Mouse (Mus musculus) NIH3T3 (cell line): ENCODE data around the gene Hif3a.

ENCODE experiments used
- DNase-seq: peaks from one replicate; pipeline ENCODE4 v3.0.0-alpha.2; 2012; ENCODE audit warnings: low read depth

Gene Hif3a

DNA sequence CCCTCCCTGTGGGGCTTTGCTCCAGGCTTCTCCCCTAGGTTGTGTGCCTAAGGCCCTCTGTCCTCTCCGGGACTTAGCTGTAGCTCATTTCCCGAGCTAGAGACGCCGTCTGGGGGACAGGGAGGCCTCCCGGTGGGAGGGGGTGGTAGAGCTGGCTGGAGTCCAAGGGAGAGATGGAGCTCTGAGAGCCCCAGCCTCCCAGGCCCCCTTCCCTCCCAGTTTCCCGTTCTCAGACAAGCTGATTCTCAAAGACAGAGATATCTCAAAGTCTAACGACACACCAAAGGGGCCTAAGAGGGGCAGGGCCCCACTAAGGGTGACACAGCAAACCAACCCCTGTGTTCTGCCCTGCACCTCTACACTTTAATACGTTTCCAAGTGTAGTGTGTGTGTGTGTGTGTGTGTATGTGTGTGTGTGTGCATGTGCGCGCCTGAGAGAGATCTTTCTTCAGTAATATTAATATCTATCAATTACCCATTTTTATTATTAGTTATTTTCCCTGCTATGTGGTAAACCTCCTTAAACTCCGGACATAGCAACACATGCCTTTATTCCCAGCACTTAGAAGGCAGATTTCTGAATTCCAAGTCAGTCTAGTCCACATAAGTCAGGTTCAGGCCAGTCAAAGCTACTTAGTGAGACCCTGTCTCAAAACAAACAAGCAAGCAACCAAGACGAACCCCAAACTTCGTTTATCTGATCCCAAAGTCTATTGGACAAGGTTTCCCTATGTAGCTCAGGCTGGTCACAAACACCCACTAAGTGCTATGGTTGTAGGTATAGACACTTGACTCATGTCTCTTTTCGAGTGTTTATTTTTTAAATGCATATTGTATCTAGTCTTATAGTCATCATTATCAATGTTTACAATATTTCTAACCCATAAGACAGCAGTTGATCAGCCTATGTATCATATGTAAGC lies 5.4 kb downstream of the Hif3a start:
- no peak for DNase-seq

DNA sequence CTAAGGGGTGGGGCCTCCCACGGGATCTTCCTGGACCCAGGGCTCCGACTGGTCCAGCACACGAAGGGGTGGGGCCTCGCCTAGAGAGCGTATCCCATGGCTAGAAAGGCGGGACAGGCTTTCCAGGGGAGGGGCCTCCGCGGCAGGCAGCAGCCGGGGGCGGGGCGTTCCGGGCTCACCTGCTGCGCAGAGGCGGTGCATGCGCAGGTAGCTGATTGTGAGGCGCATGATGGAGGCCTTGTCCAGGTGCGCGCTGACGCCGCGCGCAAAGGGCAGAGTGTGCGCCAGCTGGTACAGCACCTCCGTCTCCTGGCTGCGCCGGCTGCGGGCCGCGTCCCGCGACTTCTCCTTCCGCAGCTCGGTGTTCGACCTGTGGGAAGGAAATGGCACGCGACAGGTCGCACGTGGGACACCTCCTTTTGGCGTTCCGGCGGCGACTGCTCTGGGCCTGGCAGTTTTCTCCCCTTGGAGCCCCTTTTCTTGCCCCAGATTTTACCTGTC lies 6.1 kb downstream of the Hif3a start:
- no peak for DNase-seq

DNA sequence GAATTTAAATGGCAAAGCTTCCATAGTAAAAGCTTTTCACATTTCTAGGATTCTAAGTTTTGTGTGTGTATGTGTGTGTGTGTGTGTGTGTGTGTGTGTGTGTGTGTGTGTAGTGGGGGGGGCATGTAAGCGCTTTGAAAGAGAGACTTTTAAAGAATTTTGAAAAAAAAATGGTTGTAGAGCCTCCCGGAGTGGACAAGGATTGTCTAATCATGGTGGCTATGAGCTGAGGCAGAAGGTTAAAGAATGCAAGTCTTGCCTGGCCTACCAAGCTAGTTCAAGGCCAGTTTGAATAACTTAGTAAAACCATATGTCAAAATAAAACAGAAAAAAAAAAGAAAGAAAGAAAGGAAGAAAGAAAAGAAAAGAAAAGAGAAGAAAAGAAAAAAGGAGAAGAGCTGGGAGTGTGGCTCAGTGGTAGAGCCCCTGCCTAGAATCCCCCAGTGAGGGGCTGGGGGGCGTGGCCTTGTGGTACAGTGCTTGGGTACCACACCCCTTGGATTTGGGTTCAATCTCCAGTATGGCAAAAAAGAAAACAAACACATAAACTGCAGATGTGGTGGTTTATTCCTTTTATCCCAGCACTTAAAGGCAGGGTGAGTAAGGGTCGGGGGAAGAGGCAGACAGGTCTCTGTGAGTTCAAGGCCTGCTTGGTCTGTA lies 6.8 kb downstream of the Hif3a start:
- no peak for DNase-seq

DNA sequence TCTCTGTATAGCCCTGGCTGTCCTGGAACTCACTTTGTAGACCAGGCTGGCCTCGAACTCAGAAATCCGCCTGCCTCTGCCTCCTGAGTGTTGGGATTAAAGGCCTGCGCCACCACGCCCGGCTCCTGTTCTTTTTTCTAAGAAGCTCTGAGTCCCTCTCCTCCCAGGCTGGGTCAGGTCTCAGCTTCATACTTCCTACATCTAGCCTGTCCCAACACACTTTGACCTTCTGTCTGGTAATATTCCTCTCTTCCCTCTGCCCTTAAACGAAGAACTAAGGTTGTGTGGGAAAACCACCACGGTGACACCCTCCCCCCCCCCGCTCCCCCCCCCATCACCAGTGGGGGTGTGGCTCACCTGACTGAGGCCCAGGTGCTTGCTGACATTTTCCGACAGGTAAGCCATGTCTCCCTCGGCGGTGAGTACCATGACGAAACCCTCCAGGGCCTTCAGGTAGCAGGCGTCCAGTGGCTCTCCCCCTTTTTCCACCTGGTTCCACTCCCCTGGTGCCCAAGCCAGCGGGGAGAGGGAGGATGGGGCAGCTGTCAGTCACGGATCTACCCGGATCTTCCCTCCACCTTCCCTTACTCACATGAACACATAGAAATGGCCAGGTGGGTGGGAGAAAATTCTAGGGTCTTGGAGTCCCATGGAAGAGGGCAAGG lies 7.8 kb downstream of the Hif3a start:
- DNase-seq, result no peak

DNA sequence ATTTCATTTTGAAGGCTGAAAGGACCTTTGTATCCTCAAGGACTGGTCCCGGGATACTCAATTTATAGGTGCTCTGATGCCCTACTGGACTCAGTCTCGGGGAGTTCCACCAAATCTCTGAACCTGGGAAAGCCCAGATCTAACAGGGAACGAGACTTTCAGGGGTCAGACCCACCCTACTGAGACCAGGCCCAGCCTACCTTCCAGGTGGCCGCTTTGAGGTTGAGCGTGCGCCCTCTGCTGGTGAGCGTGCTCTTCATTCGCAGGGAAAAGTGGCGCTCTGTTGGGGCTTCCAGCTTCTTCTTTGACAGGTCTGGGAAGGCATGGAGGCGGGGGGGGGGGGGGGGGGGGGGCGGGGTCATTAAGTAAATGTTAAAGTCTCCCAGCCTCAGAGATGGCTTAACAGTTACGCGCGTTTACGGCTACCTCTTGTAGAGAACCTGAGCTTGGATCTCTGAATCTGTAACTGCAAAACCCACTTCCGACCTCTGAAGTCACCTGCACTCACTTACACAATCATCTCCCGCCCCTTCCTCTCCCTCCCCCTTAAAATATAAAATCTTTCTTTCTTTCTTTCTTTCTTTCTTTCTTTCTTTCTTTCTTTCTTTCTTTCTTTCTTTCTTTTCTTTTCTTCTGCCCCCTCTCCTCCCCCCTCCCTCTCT lies 11.2 kb downstream of the Hif3a start:
- peak; percentile 65 for DNase-seq

DNA sequence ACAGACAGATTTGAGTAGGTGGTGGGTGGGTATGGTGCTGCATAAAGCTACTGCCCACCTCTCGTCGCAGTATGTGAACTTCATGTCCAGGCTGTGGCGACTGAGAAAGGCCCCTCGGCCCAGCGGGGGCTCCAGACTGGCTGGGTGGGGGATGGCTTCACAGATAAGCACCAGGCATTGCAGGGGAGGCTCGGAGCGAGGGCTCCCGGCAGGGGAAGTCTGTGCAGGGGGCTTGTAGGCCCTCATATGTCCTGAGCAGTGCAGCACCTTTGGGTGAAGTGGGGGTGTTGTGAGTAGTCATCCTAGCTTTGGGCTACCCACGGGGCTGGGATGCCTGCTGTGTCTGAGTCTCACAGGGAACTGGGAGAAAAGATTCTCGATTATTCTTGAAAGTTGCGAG lies 11.7 kb downstream of the Hif3a start:
- no peak for DNase-seq

DNA sequence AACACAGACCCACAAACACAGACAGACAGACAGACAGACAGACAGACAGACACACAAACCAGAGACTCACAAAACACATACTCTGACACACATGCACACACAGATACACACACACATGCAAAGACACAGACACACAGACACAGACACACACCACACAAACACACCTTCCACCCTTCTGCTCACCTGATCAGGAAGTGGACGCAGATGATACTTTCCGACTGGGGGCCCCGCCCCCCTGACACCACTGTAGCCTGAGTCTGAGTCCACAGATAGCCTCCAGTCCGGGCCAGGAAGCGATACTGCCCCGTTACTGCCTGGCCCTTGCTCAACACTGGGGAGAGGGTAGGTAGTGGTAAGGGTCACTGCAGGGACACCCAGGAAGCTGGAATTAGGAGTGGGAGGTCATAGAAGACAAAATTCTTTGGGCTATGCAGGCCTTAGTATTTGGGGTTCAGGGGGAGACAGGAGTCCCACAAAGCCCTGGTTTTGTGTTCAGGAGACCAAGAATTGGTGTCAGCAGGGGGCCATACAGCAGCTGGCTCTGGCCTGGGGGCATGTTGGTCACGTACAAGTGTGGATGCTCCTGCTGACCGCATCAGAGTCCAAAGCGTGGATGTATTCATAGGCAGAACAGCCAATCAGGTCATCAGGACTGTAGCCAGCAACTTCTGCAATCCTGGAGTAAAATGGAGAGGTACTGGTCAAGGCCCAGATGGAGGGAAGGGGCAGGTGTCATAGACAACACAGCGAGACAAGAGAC lies 13.6 kb downstream of the Hif3a start:
- DNase-seq, result no peak

DNA sequence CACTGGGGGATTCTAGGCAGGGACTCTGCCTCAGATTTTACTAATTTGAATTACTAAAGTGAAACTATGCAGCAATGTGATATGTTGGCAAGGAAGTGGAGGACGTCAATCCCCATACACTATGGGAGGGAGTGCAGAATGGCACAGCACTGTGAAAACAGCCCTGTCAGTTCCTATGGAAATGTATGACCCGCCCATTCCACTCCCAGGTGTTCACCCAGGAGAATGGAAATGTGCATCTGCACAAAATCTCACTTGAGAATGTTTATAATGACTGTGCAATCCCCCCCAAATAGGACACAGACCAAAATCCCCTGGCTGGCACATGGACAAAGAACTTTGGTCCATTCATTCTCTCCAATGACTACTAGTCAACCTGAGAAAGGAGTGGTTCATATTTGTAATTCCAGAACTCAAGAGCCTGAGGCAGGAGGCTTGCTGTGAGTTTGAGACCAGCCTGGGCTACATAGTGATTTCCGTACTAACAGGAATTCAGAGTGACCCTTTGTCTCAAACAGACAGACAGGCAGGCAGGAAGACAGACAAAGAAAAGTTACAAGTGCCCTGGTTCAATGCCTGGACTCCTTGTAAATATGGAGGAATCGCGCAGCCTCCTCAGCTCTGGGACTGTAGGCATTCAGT lies 15.1 kb downstream of the Hif3a start:
- no peak for DNase-seq

DNA sequence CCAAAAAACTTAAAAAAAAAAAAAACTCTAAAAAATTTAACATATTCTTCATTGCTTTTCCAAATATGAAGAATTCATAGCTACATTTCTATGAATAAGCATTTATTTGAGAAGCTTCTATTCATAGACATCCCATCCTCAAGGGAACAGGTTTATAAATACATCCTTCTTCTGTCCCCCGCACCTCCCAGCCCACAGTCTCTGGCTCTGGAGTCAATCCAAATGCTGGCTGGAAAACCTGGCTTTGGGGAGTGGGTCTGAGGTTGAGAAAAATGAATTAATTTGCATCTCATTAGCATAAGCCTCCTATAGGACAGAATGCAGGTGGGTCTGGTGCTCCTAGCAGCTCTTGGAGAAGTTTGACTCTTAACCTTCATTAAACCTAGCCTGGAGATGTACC lies 16.5 kb downstream of the Hif3a start:
- DNase-seq, result no peak

DNA sequence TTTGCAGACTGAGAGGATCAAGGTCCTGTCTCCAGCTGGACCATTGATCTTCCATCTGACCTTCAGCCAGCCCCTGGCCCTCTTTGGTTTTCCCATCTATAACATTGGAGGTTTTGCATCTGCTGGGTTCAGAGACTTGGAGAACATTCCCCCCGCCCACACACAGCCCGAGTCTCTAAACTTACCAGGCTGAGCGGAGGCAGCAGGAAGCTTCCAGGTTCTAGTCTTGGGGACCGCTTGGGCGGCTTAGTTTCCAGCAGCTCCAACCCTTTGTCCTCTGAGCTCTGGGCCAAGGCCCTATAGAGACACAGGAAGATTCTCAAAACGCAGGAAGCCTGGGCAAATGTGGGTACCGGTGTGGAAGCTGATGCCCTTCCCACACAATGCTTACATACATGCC lies 22.9 kb downstream of the Hif3a start:
- DNase-seq, result no peak

DNA sequence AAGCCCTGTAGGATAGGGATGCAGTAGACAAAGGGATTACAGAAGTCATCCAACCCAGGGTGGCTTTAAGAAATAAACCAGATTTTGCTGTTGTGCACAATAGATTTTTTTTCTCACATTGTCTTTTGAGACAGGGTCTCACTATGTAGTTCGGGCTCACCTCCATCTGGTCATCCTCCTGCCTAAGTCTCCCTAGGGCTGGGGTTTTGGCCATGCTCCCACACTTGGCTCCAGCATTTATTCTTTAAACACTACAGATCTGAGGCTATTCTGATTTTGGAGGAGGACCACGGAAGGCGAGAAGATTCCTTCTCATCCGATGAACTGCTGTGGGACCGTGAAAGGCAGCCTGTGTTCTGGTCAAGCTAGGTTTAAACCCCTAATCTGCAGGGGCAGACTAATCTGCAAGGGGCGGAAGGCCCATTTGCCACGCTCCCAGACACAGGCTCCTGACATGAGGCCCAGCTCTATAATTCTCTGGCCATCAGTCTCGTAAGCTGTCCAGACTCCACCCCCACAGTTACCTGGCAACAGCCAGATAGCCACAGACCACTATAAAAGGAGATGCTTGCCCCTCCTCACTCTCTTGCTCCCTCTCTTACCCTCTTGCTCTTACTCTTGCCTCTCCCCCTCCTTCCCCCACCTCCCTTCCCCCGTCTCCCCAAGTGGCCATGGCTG lies 24.1 kb downstream of the Hif3a start:
- DNase-seq, result no peak

DNA sequence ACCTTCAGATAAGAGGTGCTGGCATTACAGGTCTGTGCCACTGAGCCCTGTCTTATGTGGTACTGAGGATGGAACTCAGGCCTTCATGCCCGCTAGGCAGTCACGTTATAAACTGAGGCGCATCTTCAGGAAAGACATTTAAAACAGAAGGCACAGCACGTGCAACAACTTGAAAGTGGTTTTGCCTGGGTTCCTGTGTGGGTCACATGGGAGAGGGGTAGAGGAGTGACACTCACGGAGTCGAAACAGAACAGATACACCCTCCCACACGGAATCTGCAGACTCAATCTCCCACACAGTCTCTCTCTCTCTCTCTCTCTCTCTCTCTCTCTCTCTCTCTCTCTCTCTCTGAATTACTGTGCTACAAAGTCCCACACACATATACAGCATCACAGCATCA lies 32.0 kb downstream of the Hif3a start:
- no peak for DNase-seq

DNA sequence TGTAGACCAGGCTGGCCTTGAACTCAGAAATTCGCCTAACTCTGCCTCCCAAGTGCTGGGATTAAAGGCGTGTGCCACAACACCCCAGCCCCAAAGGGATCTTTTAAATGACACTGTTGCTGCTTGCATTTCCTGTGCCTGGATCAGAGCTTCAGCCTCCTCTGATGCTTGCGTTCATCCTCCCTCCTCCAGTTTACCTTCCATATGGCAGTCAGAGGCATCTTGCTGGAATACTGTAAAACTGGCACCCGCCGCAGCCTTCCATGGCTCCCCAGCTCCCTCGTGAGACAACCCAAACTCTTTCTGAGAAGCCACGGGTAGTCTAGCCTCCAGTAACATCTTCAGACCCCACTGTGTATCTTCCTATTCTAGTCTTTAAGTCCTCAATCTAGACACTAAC lies 33.3 kb downstream of the Hif3a start:
- DNase-seq, result no peak

DNA sequence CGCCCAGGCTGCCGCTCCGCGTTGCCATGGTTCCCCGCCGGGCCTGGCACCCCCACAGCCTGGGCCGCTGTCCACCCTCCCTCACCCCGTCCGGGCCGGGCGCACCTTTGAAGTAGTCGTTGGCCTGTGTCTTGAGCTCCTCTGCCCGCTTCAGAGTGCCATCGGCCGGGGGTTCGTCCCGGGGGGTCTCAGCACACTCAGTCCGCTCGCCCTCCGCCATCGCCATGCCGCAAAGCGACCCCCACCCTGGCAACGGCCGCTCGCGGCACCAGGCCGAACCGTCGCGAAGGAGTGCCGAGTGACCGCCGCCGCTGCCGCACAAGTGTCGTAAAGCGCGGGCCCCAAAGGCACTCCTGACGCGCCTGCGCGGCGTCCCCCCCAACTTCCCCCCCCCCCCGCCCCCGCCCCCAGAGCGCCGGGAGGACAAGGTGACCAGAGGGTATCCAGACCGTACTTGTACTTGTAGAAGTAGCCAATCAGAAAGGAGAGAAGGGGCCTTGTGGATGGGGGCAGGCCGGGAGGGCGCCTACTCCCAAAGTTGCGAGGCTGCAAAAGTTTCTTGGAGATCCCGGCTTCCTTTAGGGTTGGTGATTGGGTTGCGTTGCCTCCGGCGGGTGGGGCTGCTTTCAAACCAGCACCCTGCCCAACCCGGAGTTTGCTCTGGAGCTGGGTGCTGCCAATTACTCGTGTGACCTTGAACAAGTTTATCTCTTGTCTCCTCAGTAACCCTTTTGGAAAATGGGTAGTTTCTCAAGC lies 34.5 kb downstream of the Hif3a start, which contains the start of gene Ppp5c:
TSS of gene Ppp5c (minus strand) at position 337 of the 756 bp plus-strand sequence.
- DNase-seq, result peak; percentile 95

DNA sequence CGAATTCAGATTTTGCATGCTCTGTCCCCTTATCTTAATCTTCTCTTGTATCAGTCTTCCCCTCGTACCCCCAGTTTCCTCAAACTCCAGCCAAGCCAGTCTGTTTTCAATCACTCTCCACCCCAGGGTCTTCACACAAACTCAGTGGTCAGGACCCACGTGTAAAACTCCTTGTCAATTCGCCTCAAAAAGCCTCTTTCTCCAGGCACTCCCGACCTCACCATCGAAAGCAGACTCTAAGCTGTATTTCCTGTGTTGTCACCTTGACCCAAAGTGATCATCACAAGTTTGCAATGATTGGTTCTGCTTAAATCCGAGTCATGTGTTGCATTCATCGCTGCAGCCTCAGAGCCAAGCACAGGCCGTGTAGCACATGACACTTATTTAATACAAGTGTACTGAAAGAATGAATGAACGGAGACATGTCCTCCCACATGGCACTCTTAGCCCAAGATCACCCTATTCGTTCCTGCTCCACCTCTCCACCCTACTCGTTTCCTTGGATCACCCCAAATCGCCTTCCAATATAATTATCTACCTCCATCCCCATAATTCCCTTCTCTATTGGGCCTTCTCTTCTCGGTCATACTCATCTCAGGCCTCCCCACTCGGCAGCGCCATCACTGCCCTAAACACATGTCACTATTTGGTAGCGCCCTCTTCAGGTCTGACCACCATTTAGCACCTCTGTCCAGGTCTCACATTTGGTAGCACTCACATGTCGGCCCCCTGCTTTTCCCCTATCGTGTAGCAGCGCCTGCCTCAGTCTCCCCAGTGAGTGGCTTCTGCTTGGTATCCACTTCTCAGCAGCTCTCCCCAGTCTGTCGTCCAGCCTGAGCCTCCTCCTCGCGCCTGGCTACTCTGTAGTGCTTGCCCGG lies 35.3 kb downstream of the Hif3a start:
- DNase-seq, result peak; percentile 89

DNA sequence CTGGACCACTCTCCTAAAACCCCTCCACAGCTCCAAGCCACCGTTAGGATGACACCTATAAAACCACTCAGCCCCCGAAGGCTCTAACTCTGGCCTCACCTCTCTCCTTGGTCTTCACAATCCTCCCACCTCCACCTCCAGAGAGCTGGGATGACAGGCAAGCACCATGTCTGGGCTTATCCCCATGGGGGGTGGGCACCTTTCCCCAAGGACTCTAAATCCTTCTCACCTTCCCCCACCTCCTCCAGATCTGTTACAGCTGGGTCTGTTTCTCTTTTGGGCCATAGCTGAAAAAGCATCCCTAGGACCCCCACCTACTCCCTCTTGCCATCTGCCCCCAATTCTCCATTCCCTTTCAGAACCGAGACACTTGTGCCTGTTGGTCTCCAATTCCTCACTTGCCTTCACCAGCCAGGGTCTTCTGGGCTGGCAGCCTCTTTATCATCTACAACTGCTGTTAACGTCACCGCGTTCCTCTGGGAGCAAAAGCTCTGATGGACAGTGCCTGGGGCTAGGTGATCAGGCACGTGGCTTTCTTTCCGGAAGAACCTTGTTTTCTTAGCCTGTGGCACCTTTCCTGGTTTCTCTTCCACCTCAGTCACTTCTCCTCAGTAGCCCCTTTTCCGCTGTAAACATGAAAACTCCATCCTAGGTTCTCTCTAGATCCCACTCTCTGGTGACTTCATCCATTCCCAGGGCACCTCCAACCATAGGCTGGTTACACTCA lies 36.2 kb downstream of the Hif3a start:
- DNase-seq, result no peak

DNA sequence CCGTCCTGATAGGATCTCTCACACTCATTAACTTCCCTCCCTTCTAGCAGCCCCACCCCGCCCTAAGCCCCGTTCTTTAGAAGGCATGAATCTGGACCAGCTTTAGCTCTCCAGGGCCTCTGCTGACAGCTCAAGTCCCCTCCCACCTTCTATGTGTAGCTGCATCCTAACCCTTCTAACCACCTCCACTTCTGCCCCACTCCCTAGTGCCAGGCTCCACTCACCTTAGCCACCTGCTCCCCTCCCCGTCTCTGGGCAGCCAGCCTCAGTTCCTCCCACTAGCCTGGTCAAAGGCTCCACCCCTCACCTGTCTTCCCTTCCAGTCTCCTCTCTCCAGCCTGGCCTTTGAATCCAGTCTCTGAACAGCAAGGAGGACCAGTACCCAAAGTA lies 36.7 kb downstream of the Hif3a start:
- DNase-seq, result no peak
